Mouse (Mus musculus) heart, embryonic 13.5 days (tissue): ENCODE measurements around the gene Ccdc106. TPM values are rescaled to one million over a fixed set of nuclear protein-coding genes. Genes with fewer than 3 reads are reported as not detected.
A peak's percentile ranks its signal among the peaks of the same experiment; 100 is the strongest.

Experiments used
- ATAC-seq: fragments of 200-750 bp; cut with Nextera tagmentation; 2 replicates; pipeline ENCODE4 v1.8.0; 2017; ENCODE audit warnings: moderate TSS enrichment; ENCODE audit not compliant: insufficient number of reproducible peaks, low FRiP score, low TSS enrichment; ENCODE audit errors: extremely low read depth
- H3K27ac ChIP-seq: fragments of 300-500 bp; sonication (generic); replicated peaks from 2 replicates; pipeline ENCODE4 v1.5.1; 2015; ENCODE audit warnings: moderate library complexity, mild to moderate bottlenecking, inconsistent platforms
- H3K27me3 ChIP-seq: fragments of 300-500 bp; sonication (generic); replicated peaks from 2 replicates; pipeline ENCODE4 v1.6.1; 2015; ENCODE audit warnings: mild to moderate bottlenecking, inconsistent platforms
- H3K36me3 ChIP-seq: fragments of 300-500 bp; sonication (generic); 2 replicates; pipeline ENCODE4 v1.6.1; 2015; ENCODE audit warnings: mild to moderate bottlenecking, inconsistent platforms
- H3K4me1 ChIP-seq: fragments of 300-500 bp; sonication (generic); 2 replicates; pipeline ENCODE4 v1.6.1; 2015; ENCODE audit warnings: inconsistent platforms
- H3K4me2 ChIP-seq: fragments of 300-500 bp; sonication (generic); 2 replicates; pipeline ENCODE4 v1.6.1; 2015; ENCODE audit warnings: inconsistent platforms, mild to moderate bottlenecking, moderate library complexity
- H3K4me3 ChIP-seq: fragments of 300-500 bp; sonication (generic); 2 replicates; pipeline ENCODE4 v1.5.1; 2015; ENCODE audit warnings: moderate library complexity, mild to moderate bottlenecking, inconsistent platforms
- H3K9ac ChIP-seq: fragments of 300-500 bp; sonication (generic); 2 replicates; pipeline ENCODE4 v1.6.1; 2015; ENCODE audit warnings: inconsistent platforms, mild to moderate bottlenecking, moderate library complexity
- H3K9me3 ChIP-seq: fragments of 300-500 bp; sonication (generic); 2 replicates; pipeline ENCODE4 v1.6.1; 2016; ENCODE audit warnings: inconsistent platforms
- WGBS: fragments of 180-500 bp; shearing (Covaris S2); methylation state at CpG from one replicate; pipeline ENCODE4 v1.1.7; 2015; ENCODE audit warnings: mixed read lengths; 5-methylcytosine and 5-hydroxymethylcytosine counted together
- polyA plus RNA-seq: library from polyadenylated mRNA; unstranded; fragments of >200 nt; fragmentation: Nextera tagmentation; extraction: Ambion mirVana; gene quantifications from 2 replicates; pipeline ENCODE4 v1.2.1, GENCODE M21; 2015

The Ccdc106 gene
- polyA plus RNA-seq, 1 experiment from 2014 or later, result 4.2 TPM

GRCm38 (mm10) chr7:5036136-5036535 lies 15.8 kb downstream of the Ccdc106 start:
- no peak overlapping the region for H3K9ac ChIP-seq
- H3K36me3 ChIP-seq, result peaks cover 60% of the 10 kb centered on the region

GRCm38 (mm10) chr7:5037026-5037425 lies 16.7 kb downstream of the Ccdc106 start:
- Histone ChIP-seq H3K4me1 (peaks cover 19% of the 10 kb centered on the region), H3K4me2 (no peak overlapping the region), H3K9ac (no peak overlapping the region), H3K27ac (no peak overlapping the region), H3K4me3 (no peak overlapping the region), H3K27me3 (no peaks in the 10 kb centered on the region), H3K36me3 (peaks cover 51% of the 10 kb centered on the region), H3K9me3 (peaks cover 7% of the 10 kb centered on the region; the same call in 1 of the 2 replicates)
- no peak for ATAC-seq
- whole genome bisulfite sequencing, result 88% methylated on average over 7 of the region's 7 CpGs

More at GRCm38 (mm10) chr7:5036136-5036535, 15.8 kb downstream of the Ccdc106 start:
- Histone ChIP-seq H3K27ac (no peak overlapping the region), H3K4me1 (peaks cover 19% of the 10 kb centered on the region), H3K27me3 (no peaks in the 10 kb centered on the region), H3K9me3 (peaks cover 16% of the 10 kb centered on the region), H3K4me2 (no peak overlapping the region), H3K4me3 (no peak overlapping the region)
- WGBS, result 88% methylated on average over 9 of the region's 9 CpGs
- ATAC-seq, result no peak

- Histone ChIP-seq H3K9me3 (0 out of 2 replicates have a peak, but pooled peaks cover 2% of the 10 kb centered on the region), H3K9ac (peak overlapping the region; percentile 86), H3K4me3 (peak overlapping the region; percentile 66), H3K27me3 (no peaks in the 10 kb centered on the region), H3K27ac (peak overlapping the region; percentile 94), H3K4me2 (peak overlapping the region; percentile 71), H3K36me3 (peaks cover 47% of the 10 kb centered on the region), H3K4me1 (peaks cover 19% of the 10 kb centered on the region)
- ATAC-seq, result no peak
- 71% methylated on average over 8 of the region's 8 CpGs for WGBS
Measured at GRCm38 (mm10) chr7:5037467-5037866, 17.1 kb downstream of the Ccdc106 start.

- peak; percentile 92 for ATAC-seq
- peak within 1 kb of the TSS; percentile 86 for H3K9ac ChIP-seq
- no peaks in the 10 kb centered on the region for H3K9me3 ChIP-seq
- peak within 1 kb of the TSS; percentile 71 for H3K4me2 ChIP-seq
- peaks cover 19% of the 10 kb centered on the region for H3K4me1 ChIP-seq
- no peaks in the 10 kb centered on the region for H3K27me3 ChIP-seq
- peak within 1 kb of the TSS; percentile 94 for H3K27ac ChIP-seq
- under 1% methylated on average over 48 of the region's 48 CpGs for WGBS
- peaks cover 39% of the 10 kb centered on the region for H3K36me3 ChIP-seq
- peak within 1 kb of the TSS; percentile 66 for H3K4me3 ChIP-seq
Measured at GRCm38 (mm10) chr7:5038109-5038732, 17.9 kb downstream of the Ccdc106 start, which contains the start of gene Zfp784. Zfp784 (minus strand) TSS chr7:5038446.

- no peaks in the 10 kb centered on the region for H3K9me3 ChIP-seq
- H3K4me3 ChIP-seq, result peak overlapping the region; percentile 66
- H3K27ac ChIP-seq, result peak overlapping the region; percentile 94
- no peaks in the 10 kb centered on the region for H3K27me3 ChIP-seq
- H3K4me1 ChIP-seq, result peaks cover 19% of the 10 kb centered on the region
- H3K9ac ChIP-seq, result peak overlapping the region; percentile 86
- peak overlapping the region; percentile 71 for H3K4me2 ChIP-seq
- peaks cover 32% of the 10 kb centered on the region for H3K36me3 ChIP-seq
- no peak for ATAC-seq
- 29% methylated on average over 5 of the region's 5 CpGs for WGBS
Measured at GRCm38 (mm10) chr7:5038940-5039339, 18.6 kb downstream of the Ccdc106 start.

GRCm38 (mm10) chr7:5044981-5045380 lies 24.6 kb downstream of the Ccdc106 start:
- WGBS, result 59% methylated on average over 2 of the region's 2 CpGs
- no peak overlapping the region for H3K4me2 ChIP-seq
- H3K4me1 ChIP-seq, result no peaks in the 10 kb centered on the region
- H3K9ac ChIP-seq, result no peak overlapping the region
- no peak overlapping the region for H3K27ac ChIP-seq
- no peaks in the 10 kb centered on the region for H3K27me3 ChIP-seq
- no peaks in the 10 kb centered on the region for H3K9me3 ChIP-seq
- no peak for ATAC-seq
- no peak overlapping the region for H3K4me3 ChIP-seq
- peaks cover 4% of the 10 kb centered on the region; the same call in 1 of the 2 replicates for H3K36me3 ChIP-seq

- Histone ChIP-seq H3K36me3 (no peaks in the 10 kb centered on the region), H3K4me2 (no peak overlapping the region), H3K4me1 (peaks cover 8% of the 10 kb centered on the region), H3K9ac (no peak overlapping the region), H3K4me3 (no peak overlapping the region), H3K27me3 (no peaks in the 10 kb centered on the region; the same call in 1 of the 2 replicates), H3K9me3 (no peaks in the 10 kb centered on the region), H3K27ac (no peak overlapping the region)
- ATAC-seq, result no peak
- WGBS, result 56% methylated on average over 2 of the region's 2 CpGs
Measured at GRCm38 (mm10) chr7:5046112-5046511, 25.8 kb downstream of the Ccdc106 start.

- ATAC-seq, result no peak
- Histone ChIP-seq H3K4me2 (no peak overlapping the region), H3K27me3 (peaks cover 7% of the 10 kb centered on the region), H3K27ac (no peak overlapping the region), H3K4me3 (no peak overlapping the region), H3K36me3 (no peaks in the 10 kb centered on the region), H3K9me3 (no peaks in the 10 kb centered on the region), H3K4me1 (peaks cover 14% of the 10 kb centered on the region), H3K9ac (no peak overlapping the region)
- WGBS, result 18% methylated on average over 2 of the region's 2 CpGs
Measured at GRCm38 (mm10) chr7:5047313-5047712, 27.0 kb downstream of the Ccdc106 start.

- Histone ChIP-seq H3K4me2 (peak within 1 kb of the TSS; percentile 94), H3K4me3 (peak within 1 kb of the TSS; percentile 82), H3K9ac (peak within 1 kb of the TSS; percentile 94), H3K27ac (peak within 1 kb of the TSS; percentile 50), H3K36me3 (no peaks in the 10 kb centered on the region), H3K27me3 (peaks cover 49% of the 10 kb centered on the region), H3K9me3 (no peaks in the 10 kb centered on the region), H3K4me1 (peaks cover 34% of the 10 kb centered on the region)
- WGBS, result 2% methylated on average over 65 of the region's 65 CpGs
- peak; percentile 62; the same call in 1 of the 2 replicates for ATAC-seq
Measured at GRCm38 (mm10) chr7:5051193-5052192, 31.1 kb downstream of the Ccdc106 start, which contains the start of gene Zfp580. Zfp580 (plus strand) TSS chr7:5051538.

GRCm38 (mm10) chr7:5052438-5052837 lies 32.1 kb downstream of the Ccdc106 start:
- peak overlapping the region; percentile 82 for H3K4me3 ChIP-seq
- H3K4me1 ChIP-seq, result peaks cover 40% of the 10 kb centered on the region
- no peaks in the 10 kb centered on the region for H3K36me3 ChIP-seq
- H3K4me2 ChIP-seq, result peak overlapping the region; percentile 94
- no peak overlapping the region for H3K27ac ChIP-seq
- no peaks in the 10 kb centered on the region for H3K9me3 ChIP-seq
- no peak for ATAC-seq
- peaks cover 58% of the 10 kb centered on the region for H3K27me3 ChIP-seq
- H3K9ac ChIP-seq, result peak overlapping the region; percentile 94
- WGBS, result 4% methylated on average over 12 of the region's 12 CpGs

GRCm38 (mm10) chr7:5052931-5053343 lies 32.6 kb downstream of the Ccdc106 start:
- Histone ChIP-seq H3K4me3 (peak overlapping the region; percentile 82), H3K4me1 (peaks cover 40% of the 10 kb centered on the region), H3K27ac (no peak overlapping the region), H3K4me2 (peak overlapping the region; percentile 94), H3K9ac (peak overlapping the region; percentile 94), H3K27me3 (peaks cover 63% of the 10 kb centered on the region), H3K9me3 (no peaks in the 10 kb centered on the region), H3K36me3 (no peaks in the 10 kb centered on the region)
- WGBS, result 4% methylated on average over 45 of the region's 45 CpGs
- no peak for ATAC-seq
